Mouse (Mus musculus) intestine, embryonic 14.5 days (tissue): ENCODE measurements at regions not wholly inside any gene's neighbourhood (a gene's known extent, or its start where the extent isn't known, plus 50 kb on each side); places are given as distances from the start of the nearest gene placed in this dataset.

Experiments
- ATAC-seq: fragments of 200-750 bp; cut with Nextera tagmentation; replicated peaks from 2 replicates; pipeline ENCODE4 v1.8.0; 2017; ENCODE audit warnings: low read depth, moderate number of reproducible peaks, moderate TSS enrichment, moderate library complexity; ENCODE audit not compliant: low FRiP score, low TSS enrichment
- DNase-seq: peaks from one replicate; pipeline ENCODE4 v3.0.0-alpha.2; 2018; ENCODE audit warnings: low spot score
- H3K27ac ChIP-seq: fragments of 300-500 bp; sonication (generic); 2 replicates; pipeline ENCODE4 v1.5.1; 2014; ENCODE audit warnings: low read depth, mild to moderate bottlenecking, control low read depth
- H3K27me3 ChIP-seq: fragments of 300-500 bp; sonication (generic); replicated peaks from 2 replicates; pipeline ENCODE4 v1.6.1; 2014; ENCODE audit warnings: low read length, control low read depth; ENCODE audit not compliant: control insufficient read depth, insufficient read depth
- H3K36me3 ChIP-seq: fragments of 300-500 bp; sonication (generic); 2 replicates; pipeline ENCODE4 v1.6.1; 2014; ENCODE audit warnings: low read length, control low read depth; ENCODE audit not compliant: control insufficient read depth, insufficient read depth
- H3K4me1 ChIP-seq: fragments of 300-500 bp; sonication (generic); replicated peaks from 2 replicates; pipeline ENCODE4 v1.6.1; 2014; ENCODE audit warnings: low read length, control low read depth, mixed read lengths; ENCODE audit not compliant: control insufficient read depth, insufficient read depth
- H3K4me2 ChIP-seq: fragments of 300-500 bp; sonication (generic); 2 replicates; pipeline ENCODE4 v1.6.1; 2014; ENCODE audit warnings: low read length
- H3K4me3 ChIP-seq: fragments of 300-500 bp; sonication (generic); 2 replicates; pipeline ENCODE4 v1.5.1; 2014; ENCODE audit warnings: low read depth, low read length, control low read depth, mixed read lengths
- H3K9ac ChIP-seq: fragments of 300-500 bp; sonication (generic); 2 replicates; pipeline ENCODE4 v1.6.1; 2014; ENCODE audit warnings: mild to moderate bottlenecking, low read length
- H3K9me3 ChIP-seq: fragments of 300-500 bp; sonication (generic); 2 replicates; pipeline ENCODE4 v1.6.1; 2016; ENCODE audit warnings: low read length, control low read depth; ENCODE audit not compliant: control insufficient read depth
- WGBS: fragments of 180-500 bp; shearing (Covaris S2); extraction: QIAGEN DNeasy Blood & Tissue Kit; methylation state at CpG from one replicate; pipeline ENCODE4 v1.1.7; 2014; 5-methylcytosine and 5-hydroxymethylcytosine counted together

- Histone ChIP-seq H3K27me3 (no peaks in the 10 kb centered on the region), H3K4me1 (no peaks in the 10 kb centered on the region), H3K4me2 (no peak overlapping the region), H3K4me3 (no peak overlapping the region), H3K9ac (no peak overlapping the region), H3K36me3 (no peaks in the 10 kb centered on the region), H3K9me3 (0 out of 2 replicates have a peak, but pooled peaks cover 3% of the 10 kb centered on the region), H3K27ac (no peak overlapping the region)
- no peak for DNase-seq
- WGBS: 78% methylated on average over 4 of the region's 4 CpGs
- ATAC-seq: no peak
These were observed 109.9 kb upstream of the Slc22a12 start for GRCm38 (mm10) chr19:6652775-6653174.

GRCm38 (mm10) chr19:6651192-6651591 lies 108.4 kb upstream of the Slc22a12 start:
- Histone ChIP-seq H3K36me3 (no peaks in the 10 kb centered on the region), H3K9me3 (0 out of 2 replicates have a peak, but pooled peaks cover 3% of the 10 kb centered on the region), H3K9ac (no peak overlapping the region), H3K27me3 (no peaks in the 10 kb centered on the region), H3K4me1 (no peaks in the 10 kb centered on the region), H3K4me2 (no peak overlapping the region), H3K27ac (no peak overlapping the region), H3K4me3 (no peak overlapping the region)
- no peak for DNase-seq
- WGBS: 69% methylated on average over 5 of the region's 5 CpGs
- no peak for ATAC-seq

GRCm38 (mm10) chr19:6649885-6650284 lies 107.1 kb upstream of the Slc22a12 start:
- 85% methylated on average over 4 of the region's 4 CpGs for WGBS
- Histone ChIP-seq H3K4me3 (no peak overlapping the region), H3K27ac (no peak overlapping the region), H3K27me3 (no peaks in the 10 kb centered on the region), H3K4me1 (no peaks in the 10 kb centered on the region), H3K9me3 (0 out of 2 replicates have a peak, but pooled peaks cover 3% of the 10 kb centered on the region), H3K9ac (no peak overlapping the region), H3K4me2 (no peak overlapping the region), H3K36me3 (no peaks in the 10 kb centered on the region)
- DNase-seq (no peak), ATAC-seq (no peak)

GRCm38 (mm10) chr19:6647686-6648085 lies 104.9 kb upstream of the Slc22a12 start:
- H3K9ac ChIP-seq: no peak overlapping the region
- H3K4me1 ChIP-seq: no peaks in the 10 kb centered on the region
- H3K27me3 ChIP-seq: no peaks in the 10 kb centered on the region; the same call in 1 of the 2 replicates
- H3K9me3 ChIP-seq: no peaks in the 10 kb centered on the region
- DNase-seq (no peak), ATAC-seq (no peak)
- WGBS: 78% methylated on average over 4 of the region's 4 CpGs
- no peak overlapping the region for H3K4me3 ChIP-seq
- no peak overlapping the region for H3K27ac ChIP-seq
- no peaks in the 10 kb centered on the region for H3K36me3 ChIP-seq
- no peak overlapping the region for H3K4me2 ChIP-seq

- no peak for DNase-seq
- Histone ChIP-seq H3K9ac (no peak overlapping the region), H3K36me3 (no peaks in the 10 kb centered on the region), H3K4me2 (no peak overlapping the region), H3K4me3 (no peak overlapping the region), H3K9me3 (no peaks in the 10 kb centered on the region), H3K27ac (no peak overlapping the region), H3K4me1 (no peaks in the 10 kb centered on the region), H3K27me3 (no peaks in the 10 kb centered on the region; the same call in 1 of the 2 replicates)
- WGBS: 91% methylated on average over 3 of the region's 3 CpGs
- no peak for ATAC-seq
These were observed 104.4 kb upstream of the Slc22a12 start for GRCm38 (mm10) chr19:6647216-6647615.

- H3K36me3 ChIP-seq: no peaks in the 10 kb centered on the region
- no peak for ATAC-seq
- no peak overlapping the region for H3K4me2 ChIP-seq
- no peaks in the 10 kb centered on the region for H3K9me3 ChIP-seq
- H3K27ac ChIP-seq: no peak overlapping the region
- 79% methylated on average over 6 of the region's 6 CpGs for WGBS
- H3K4me3 ChIP-seq: no peak overlapping the region
- no peak for DNase-seq
- no peaks in the 10 kb centered on the region; the same call in 1 of the 2 replicates for H3K27me3 ChIP-seq
- peaks cover 2% of the 10 kb centered on the region; the same call in 1 of the 2 replicates for H3K4me1 ChIP-seq
- H3K9ac ChIP-seq: no peak overlapping the region
These were observed 103.1 kb upstream of the Slc22a12 start for GRCm38 (mm10) chr19:6645912-6646311.

- DNase-seq (no peak), ATAC-seq (no peak)
- WGBS: 85% methylated on average over 6 of the region's 6 CpGs
- Histone ChIP-seq H3K36me3 (no peaks in the 10 kb centered on the region), H3K4me3 (no peak overlapping the region), H3K4me1 (peaks cover 2% of the 10 kb centered on the region; the same call in 1 of the 2 replicates), H3K9me3 (no peaks in the 10 kb centered on the region), H3K4me2 (no peak overlapping the region), H3K27ac (no peak overlapping the region), H3K9ac (no peak overlapping the region), H3K27me3 (no peaks in the 10 kb centered on the region; the same call in 1 of the 2 replicates)
These were observed 102.0 kb upstream of the Slc22a12 start for GRCm38 (mm10) chr19:6644871-6645270.

GRCm38 (mm10) chr19:6639681-6640080 lies 96.8 kb upstream of the Slc22a12 start:
- H3K9ac ChIP-seq: no peak overlapping the region

GRCm38 (mm10) chr19:6633400-6633799 lies 90.6 kb upstream of the Slc22a12 start:
- H3K4me2 ChIP-seq: no peak overlapping the region
- H3K27ac ChIP-seq: no peak overlapping the region
- DNase-seq (no peak), ATAC-seq (no peak)
- H3K27me3 ChIP-seq: 0 out of 2 replicates have a peak, but pooled peaks cover 3% of the 10 kb centered on the region
- H3K36me3 ChIP-seq: no peaks in the 10 kb centered on the region
- H3K9ac ChIP-seq: no peak overlapping the region
- WGBS: 33% methylated on average over 10 of the region's 10 CpGs
- no peaks in the 10 kb centered on the region for H3K4me1 ChIP-seq
- no peak overlapping the region for H3K4me3 ChIP-seq
- no peaks in the 10 kb centered on the region for H3K9me3 ChIP-seq

More at GRCm38 (mm10) chr19:6639681-6640080, 96.8 kb upstream of the Slc22a12 start:
- DNase-seq (no peak), ATAC-seq (no peak)
- 72% methylated on average over 7 of the region's 7 CpGs for WGBS
- no peak overlapping the region for H3K4me2 ChIP-seq
- H3K9me3 ChIP-seq: no peaks in the 10 kb centered on the region
- H3K36me3 ChIP-seq: no peaks in the 10 kb centered on the region
- H3K4me1 ChIP-seq: peaks cover 2% of the 10 kb centered on the region; the same call in 1 of the 2 replicates
- H3K4me3 ChIP-seq: no peak overlapping the region
- no peaks in the 10 kb centered on the region; the same call in 1 of the 2 replicates for H3K27me3 ChIP-seq
- H3K27ac ChIP-seq: no peak overlapping the region
